Mouse (Mus musculus) CH12.LX (cell line): ENCODE measurements around the gene Gm10644.

Experiments
- CHD1 ChIP-seq: IDR thresholded peaks from 2 replicates; pipeline ENCODE4 v1.6.1; 2012; ENCODE audit warnings: low read depth, low read length, improper control_type of control experiment, inconsistent platforms
- CHD2 ChIP-seq: IDR thresholded peaks from 2 replicates; pipeline ENCODE4 v1.6.1; 2011; ENCODE audit warnings: low read length, improper control_type of control experiment
- CTCF ChIP-seq, 2 experiments: IDR thresholded peaks in 1 of 2; conservative IDR thresholded peaks in 1 of 2; 2 replicates each; pipeline ENCODE4 v1.5.1; 2011 to 2012; ENCODE audit warnings: low read depth in 2 of 2, low read length in 2 of 2, improper control_type of control experiment in 1 of 2, inconsistent platforms in 1 of 2, mild to moderate bottlenecking in 1 of 2, moderate library complexity in 1 of 2
- EP300 ChIP-seq: IDR thresholded peaks from 2 replicates; pipeline ENCODE4 v1.6.1; 2011; ENCODE audit warnings: low read length, improper control_type of control experiment
- JUND ChIP-seq: conservative IDR thresholded peaks from 2 replicates; pipeline ENCODE4 v1.6.1; 2011; ENCODE audit warnings: low read depth, low read length, improper control_type of control experiment
- MAFK ChIP-seq: IDR thresholded peaks from 2 replicates; pipeline ENCODE4 v1.6.1; 2011; ENCODE audit warnings: low read length, improper control_type of control experiment; ENCODE audit not compliant: insufficient replicate concordance
- MXI1 ChIP-seq: IDR thresholded peaks from 2 replicates; pipeline ENCODE4 v1.6.1; 2011; ENCODE audit warnings: mild to moderate bottlenecking, low read depth, low read length, improper control_type of control experiment
- MYC ChIP-seq: IDR thresholded peaks from 2 replicates; pipeline ENCODE4 v1.6.1; 2011; ENCODE audit warnings: low read depth, mild to moderate bottlenecking, improper control_type of control experiment, low read length
- POLR2A ChIP-seq: IDR thresholded peaks from 2 replicates; pipeline ENCODE4 v1.6.1; 2011; ENCODE audit warnings: low read depth, mild to moderate bottlenecking, improper control_type of control experiment, low read length
- POLR2AphosphoS2 ChIP-seq: IDR thresholded peaks from 2 replicates; pipeline ENCODE4 v1.6.1; 2011; ENCODE audit warnings: low read depth, low read length, improper control_type of control experiment
- TBP ChIP-seq: conservative IDR thresholded peaks from 2 replicates; pipeline ENCODE4 v1.6.1; 2011; ENCODE audit warnings: low read depth, low read length, improper control_type of control experiment
- ZMIZ1 ChIP-seq: IDR thresholded peaks from 2 replicates; pipeline ENCODE4 v1.6.1; 2012; ENCODE audit warnings: low read depth, mild to moderate bottlenecking, inconsistent platforms, low read length, improper control_type of control experiment

DNA sequence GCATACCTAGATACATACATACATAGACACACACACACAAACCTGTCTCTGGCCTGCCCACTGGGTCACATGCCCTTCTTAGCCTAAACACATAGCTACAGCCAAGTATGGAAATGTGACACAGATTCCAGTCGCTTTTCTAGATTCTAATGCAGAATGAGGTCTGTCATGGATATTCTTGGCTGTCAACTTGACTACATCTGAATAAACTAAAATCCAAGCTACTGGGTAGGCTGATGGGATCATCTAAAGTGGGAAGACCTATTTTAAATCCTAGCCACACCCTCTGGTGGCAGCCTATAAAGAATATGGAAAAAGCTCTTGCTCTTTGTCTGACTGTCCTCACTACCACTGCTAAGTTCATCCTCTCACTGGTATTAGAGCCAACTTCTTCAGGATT lies 12.6 kb downstream of the Gm10644 start:
- TF ChIP-seq ZMIZ1: no peak
- TF ChIP-seq TBP: no peak
- no peak for TF ChIP-seq CTCF (conservative IDR thresholded peaks at IDR 0.05 in 1 of 2, IDR thresholded peaks at IDR 0.05 in 1 of 2; ENCODE audit: low read depth in 2 of 2, low read length in 2 of 2)
- TF ChIP-seq EP300: no peak
- TF ChIP-seq JUND: no peak
- TF ChIP-seq CHD1: no peak
- TF ChIP-seq POLR2AphosphoS2: no peak
- TF ChIP-seq MXI1: no peak
- no peak for TF ChIP-seq POLR2A
- no peak for TF ChIP-seq MAFK
- TF ChIP-seq CHD2: no peak
- TF ChIP-seq MYC: no peak
